ENCODE assay signal across 26 mouse cellular contexts in the genomic region with DNA sequence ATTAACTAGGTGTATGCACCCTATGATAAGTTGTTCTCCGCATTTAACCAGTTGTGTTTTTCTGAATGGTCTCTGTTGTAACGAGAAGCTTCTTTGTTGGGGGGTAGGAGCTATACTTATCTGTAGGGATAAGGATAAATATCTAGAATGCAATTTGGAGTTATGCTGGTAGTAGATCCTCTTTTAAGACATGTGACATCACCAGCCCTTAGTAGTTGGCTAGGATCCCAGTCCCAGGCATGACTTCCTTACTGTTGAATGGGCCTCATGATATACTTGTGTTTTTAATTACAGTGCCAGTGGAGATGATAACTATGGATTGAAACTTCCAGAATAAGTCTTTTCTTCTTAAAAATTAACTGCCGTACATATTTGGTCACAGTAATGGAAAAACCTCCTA.
"Had no signal": no experiment of that assay in that cellular context is flagged by ENCODE, and none has a peak within 500 bp of the region (broad histone marks: within the 10 kb centered on the region; RNA-seq: fewer than 3 reads in every experiment).

No protein-coding gene starts in this region.

- ATAC-seq: hindbrain, postnatal 0 days; intestine, embryonic 16.5 days; liver, embryonic 12.5 days had no signal

- H3K4me3 ChIP-seq: gastrocnemius, adult 2 months; heart, embryonic 10.5 days; heart, embryonic 12.5 days; hindbrain, embryonic 10.5 days; hindbrain, embryonic 13.5 days; hindbrain, embryonic 15.5 days; kidney, embryonic 15.5 days; limb, embryonic 13.5 days; limb, embryonic 15.5 days; liver, embryonic 12.5 days had no signal

- H3K9me3 ChIP-seq: heart, embryonic 10.5 days; heart, embryonic 12.5 days; hindbrain, embryonic 10.5 days; hindbrain, embryonic 13.5 days; hindbrain, embryonic 15.5 days; kidney, embryonic 15.5 days; limb, embryonic 13.5 days; limb, embryonic 15.5 days; liver, embryonic 12.5 days had no signal

- H3K27ac ChIP-seq: gastrocnemius, adult 2 months; heart, embryonic 10.5 days; hindbrain, embryonic 10.5 days; hindbrain, embryonic 13.5 days; hindbrain, embryonic 15.5 days; hindbrain, postnatal 0 days; kidney, embryonic 15.5 days; kidney, postnatal 0 days; limb, embryonic 13.5 days; limb, embryonic 15.5 days; liver, embryonic 12.5 days; liver, embryonic 14.5 days had no signal

- DNase-seq: gastrocnemius, adult 2 months; gastrocnemius, postnatal 10 days; gastrocnemius, postnatal 25 days; heart, adult 18-20 months; heart, postnatal 10 days; heart, postnatal 4 days; kidney, adult 11 months; kidney, adult 8-10 months; kidney, postnatal 14 days; kidney, postnatal 36 days; layer of hippocampus, adult 9-11 months; layer of hippocampus, postnatal 36 days; left cerebral cortex, postnatal 4 days had no signal

- H3K9ac ChIP-seq: heart, embryonic 12.5 days; hindbrain, embryonic 13.5 days; hindbrain, embryonic 15.5 days; kidney, embryonic 15.5 days; limb, embryonic 13.5 days; limb, embryonic 15.5 days; liver, embryonic 12.5 days; liver, embryonic 14.5 days had no signal

- H3K4me1 ChIP-seq: heart, embryonic 10.5 days; heart, embryonic 12.5 days; hindbrain, embryonic 10.5 days; hindbrain, embryonic 13.5 days; hindbrain, embryonic 15.5 days; kidney, embryonic 15.5 days; limb, embryonic 13.5 days; limb, embryonic 15.5 days; liver, embryonic 12.5 days had no signal

- H3K36me3 ChIP-seq: heart, embryonic 10.5 days; heart, embryonic 12.5 days; hindbrain, embryonic 10.5 days; hindbrain, embryonic 13.5 days; hindbrain, embryonic 15.5 days; kidney, embryonic 15.5 days; limb, embryonic 13.5 days; limb, embryonic 15.5 days; liver, embryonic 12.5 days had no signal

- H3K27me3 ChIP-seq: heart, embryonic 12.5 days; hindbrain, embryonic 13.5 days; hindbrain, embryonic 15.5 days; kidney, embryonic 15.5 days; limb, embryonic 13.5 days; limb, embryonic 15.5 days; liver, embryonic 12.5 days had no signal

- H3K4me2 ChIP-seq: heart, embryonic 12.5 days; hindbrain, embryonic 13.5 days; hindbrain, embryonic 15.5 days; kidney, embryonic 15.5 days; limb, embryonic 13.5 days; limb, embryonic 15.5 days; liver, embryonic 12.5 days had no signal
